In genomic region chr5:30796125-30796524, GRCm38 (mm10) we compare ENCODE assay signal across 8 mouse cellular contexts. TPM values are rescaled to one million over a fixed set of nuclear protein-coding genes. Genes with fewer than 3 reads are reported as not detected.
DNase-seq lines count a peak whose midpoint lies in the region; ATAC-seq and TF ChIP-seq lines count a peak whose summit lies in the region.

No protein-coding gene starts in this region.

- peak; percentile 78 for ATAC-seq in frontal cortex, adult (ENCODE audit: low TSS enrichment)

- H3K27me3 ChIP-seq in MEL (ENCODE audit: control insufficient read depth in 1 of 2, insufficient read depth in 2 of 2, low read length in 2 of 2) = peaks cover 6 to 15% of the 10 kb centered on the region in 2 experiments
- H3K27me3 ChIP-seq in hindbrain, embryonic 10.5 days (ENCODE audit: insufficient read depth, poor library complexity, severe bottlenecking) = no peaks in the 10 kb centered on the region

- peaks cover 8 to 28% of the 10 kb centered on the region in 2 experiments for H3K4me1 ChIP-seq in MEL (ENCODE audit: control insufficient read depth in 1 of 2, insufficient read depth in 2 of 2, low read length in 2 of 2)
- H3K4me1 ChIP-seq in hindbrain, embryonic 10.5 days (replicated peaks) = peaks cover 22% of the 10 kb centered on the region

- TF ChIP-seq CTCF in MEL (IDR thresholded peaks at IDR 0.05 in 2 of 3, conservative IDR thresholded peaks at IDR 0.05 in 1 of 3; ENCODE audit: control insufficient read depth in 1 of 3, insufficient read depth in 1 of 3, low read depth in 2 of 3, low read length in 3 of 3, poor library complexity in 1 of 3, severe bottlenecking in 1 of 3) = peak; percentile 82 to 98 (median 88)

- peak; percentile 50 for TF ChIP-seq RAD21 in MEL (IDR thresholded peaks at IDR 0.05; ENCODE audit: low read depth, low read length)

- 16% methylated on average over 12 of the region's 12 CpGs for WGBS in hindbrain, embryonic 10.5 days

- TF ChIP-seq EP300 in MEL (IDR thresholded peaks at IDR 0.05; ENCODE audit: low read depth in 1 of 2, low read length in 2 of 2) = no peak

- H3K9me3 ChIP-seq in MEL (replicated peaks; ENCODE audit: insufficient read depth, low read length) = no peaks in the 10 kb centered on the region
- no peaks in the 10 kb centered on the region for H3K9me3 ChIP-seq in hindbrain, embryonic 10.5 days

- H3K27ac ChIP-seq in MEL (ENCODE audit: control insufficient read depth, low read depth, low read length) = no peak overlapping the region
- no peak overlapping the region for H3K27ac ChIP-seq in hindbrain, embryonic 10.5 days

- no peak overlapping the region for H3K9ac ChIP-seq in MEL (ENCODE audit: control insufficient read depth, low read depth, low read length, poor library complexity, severe bottlenecking)

- no peaks in the 10 kb centered on the region for H3K79me2 ChIP-seq in MEL (ENCODE audit: control insufficient read depth, insufficient read depth, low read length, poor library complexity)

- no peak overlapping the region for H3K4me3 ChIP-seq in MEL (ENCODE audit: control insufficient read depth in 1 of 2, insufficient read depth in 1 of 2, low read depth in 2 of 2, low read length in 2 of 2)
- H3K4me3 ChIP-seq in hindbrain, embryonic 10.5 days = no peak overlapping the region

- TF ChIP-seq POLR2A in MEL (IDR thresholded peaks at IDR 0.05; ENCODE audit: control insufficient read depth in 1 of 2, insufficient read depth in 1 of 2, low read depth in 1 of 2, low read length in 2 of 2, poor library complexity in 1 of 2) = no peak

- peaks cover 0 to 20% of the 10 kb centered on the region in 2 experiments; a peak in 2 of 4 replicates for H3K36me3 ChIP-seq in MEL (ENCODE audit: control insufficient read depth in 1 of 2, insufficient read depth in 2 of 2, low read length in 2 of 2)
- peaks cover 85% of the 10 kb centered on the region for H3K36me3 ChIP-seq in hindbrain, embryonic 10.5 days

- DNase-seq in MEL (ENCODE audit: low read depth, low spot score) = peak; percentile 75
- peak; percentile 87 to 88 for DNase-seq in cerebellum, adult 18-20 months
- DNase-seq in hindbrain, embryonic 10.5 days (ENCODE audit: low spot score) = peak; percentile 81
- DNase-seq in layer of hippocampus, postnatal 14 days (ENCODE audit: low spot score in 2 of 2) = peak; percentile 70 to 80
- DNase-seq in lung, postnatal 14 days = peak; percentile 90
- DNase-seq in right cerebral cortex, adult 18-20 months = peak; percentile 62
- DNase-seq in urinary bladder, adult 2 months (ENCODE audit: low spot score) = peak; percentile 66

TF ChIP-seq in MEL, 35 proteins besides CTCF, POLR2A, EP300 and RAD21:
- no peak for TF ChIP-seq RCOR1 (IDR thresholded peaks at IDR 0.05; ENCODE audit: low read depth, low read length)
- TF ChIP-seq CHD1 (IDR thresholded peaks at IDR 0.05; ENCODE audit: low read depth, low read length) = no peak
- TF ChIP-seq ZC3H11A (IDR thresholded peaks at IDR 0.05; ENCODE audit: low read depth, low read length) = peak; percentile 27
- no peak for TF ChIP-seq GATA1 (IDR thresholded peaks at IDR 0.05; ENCODE audit: low read depth, low read length)
- TF ChIP-seq SMC3 (IDR thresholded peaks at IDR 0.05; ENCODE audit: low read depth, low read length) = peak; percentile 75
- TF ChIP-seq MAZ (IDR thresholded peaks at IDR 0.05; ENCODE audit: low read depth, low read length) = peak; percentile 66; the same call in 1 of the 2 replicates

RNA-seq across cellular contexts. Expression of gene Mapre3, which starts 18.3 kb away (rescaled TPM):
- 0.04 TPM in 1 of 2 replicates, not detected in the other for total RNA-seq in MEL (2012; rRNA removed)
- under 1 TPM in 1 of 2 experiments, not detected in 1; 0.81 TPM for polyA plus RNA-seq in MEL (2012; ENCODE audit: insufficient read depth in 1 of 2, insufficient read length in 2 of 2, low read depth in 1 of 2, low replicate concordance in 2 of 2, missing spikeins in 1 of 2)
- 21.1 and 41.8 TPM in 2 replicates for polyA plus RNA-seq in hindbrain, embryonic 10.5 days (2016; fragmentation: Nextera tagmentation; extraction: Ambion mirVana)
- 100 to 1,000 TPM; 205 to 211 TPM for total RNA-seq in layer of hippocampus, postnatal 14 days (2021)
- 51.9 and 59.3 TPM in 2 replicates for polyA plus RNA-seq in urinary bladder, adult 2 months (2012; rRNA removed)

Comparison
In these comparisons a context has a peak if more than half of its experiments do, and no peak if none do; other contexts are left out.
1. RNA of gene Mapre3, which starts 18.3 kb away (polyA plus RNA-seq): 51.9 to 59.3 TPM in urinary bladder, adult 2 months and 21.1 to 41.8 TPM in hindbrain, embryonic 10.5 days; 0.81 TPM in MEL; every median in the first group is over 10 times any median in the second.
2. Peak in every context shown above with its lines, with median percentiles within 50 percentile points of each other: DNase-seq.